Mouse (Mus musculus) gastrocnemius, postnatal 36 days (tissue): ENCODE measurements around the gene Tango2. TPM values are rescaled to one million over a fixed set of nuclear protein-coding genes. Genes with fewer than 3 reads are reported as not detected.
A peak's percentile ranks its signal among the peaks of the same experiment; 100 is the strongest.

Experiments used
- DNase-seq, 2 experiments: peaks; one replicate each; pipeline ENCODE4 v3.0.0; 2022
- intact Hi-C: fragments of 180-260 bp; cut with DNase I; formaldehyde crosslinking; loops from one replicate; pipeline ENCODE4 v1.15.1; 2025
- long read RNA-seq, 2 experiments: library from polyadenylated mRNA; stranded (forward); transcript quantifications; one replicate each; pipeline ENCODE4 v2.0.0; 2021
- total RNA-seq, 2 experiments: library from RNA; stranded (reverse); gene quantifications; 2 replicates each; pipeline ENCODE4 v1.2.3; 2021

Tango2 gene
- 10 to 100 TPM; 40.3 to 51.5 TPM for total RNA-seq
- long read RNA-seq, experiment 1, transcript Tango2-201 (9 exons, 1,622 nt) = major isoform, 23 of 93 reads
- long read RNA-seq, experiment 1, partial matches to known transcripts = 22 of 93 reads
- long read RNA-seq, experiment 1, other reads (novel, unspliced or antisense) = 48 of 93 reads
- long read RNA-seq, experiment 2, transcript Tango2-201 (9 exons, 1,622 nt) = major isoform, 43 of 141 reads
- long read RNA-seq, experiment 2, partial matches to known transcripts = 40 of 141 reads
- long read RNA-seq, experiment 2, other reads (novel, unspliced or antisense) = 58 of 141 reads

DNA sequence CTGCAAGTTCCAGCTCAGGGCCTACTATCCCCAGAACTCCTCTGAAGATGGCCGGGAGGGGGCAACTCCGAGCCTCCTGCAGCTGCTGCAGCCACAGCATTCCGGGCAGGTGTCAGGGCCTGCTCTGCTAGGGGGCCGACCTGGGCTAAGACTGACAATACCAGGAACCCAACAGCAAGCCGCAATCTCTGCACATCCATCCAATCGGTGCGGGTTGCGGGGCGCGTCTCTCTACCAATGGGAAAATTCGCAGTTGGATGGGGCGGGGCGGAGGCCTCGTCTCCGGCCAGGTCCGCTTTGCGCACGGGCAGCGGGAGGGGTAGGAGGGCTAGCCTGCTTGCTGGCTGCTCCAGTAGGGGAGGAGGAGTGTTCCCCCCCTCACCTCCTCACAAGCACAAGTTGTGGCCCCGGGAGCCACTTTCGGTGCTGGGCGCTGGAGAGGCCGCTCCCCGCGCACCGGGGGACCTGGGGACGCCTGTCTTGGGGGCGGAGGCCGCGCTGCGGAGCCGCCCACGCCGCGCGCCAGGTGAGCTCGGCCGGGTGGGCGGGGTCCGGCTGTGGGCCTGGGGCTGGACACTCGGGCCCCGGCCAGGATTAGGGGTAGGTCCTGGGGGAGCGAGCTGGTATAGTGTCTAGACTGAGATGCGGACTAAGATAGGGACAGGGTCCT lies at the start of gene Tango2, which contains the start of gene Arvcf:
Gene Tango2 (minus strand): TSS at position 173 of the 670 bp plus-strand sequence.
Gene Arvcf (plus strand): TSS at position 252 of the 670 bp plus-strand sequence.
- peak; percentile 83 to 86 for DNase-seq
- intact Hi-C loops = loop anchor here (5.0 kb wide), 1 partner anchor 269 kb away; no protein-coding TSS in a partner anchor

DNA sequence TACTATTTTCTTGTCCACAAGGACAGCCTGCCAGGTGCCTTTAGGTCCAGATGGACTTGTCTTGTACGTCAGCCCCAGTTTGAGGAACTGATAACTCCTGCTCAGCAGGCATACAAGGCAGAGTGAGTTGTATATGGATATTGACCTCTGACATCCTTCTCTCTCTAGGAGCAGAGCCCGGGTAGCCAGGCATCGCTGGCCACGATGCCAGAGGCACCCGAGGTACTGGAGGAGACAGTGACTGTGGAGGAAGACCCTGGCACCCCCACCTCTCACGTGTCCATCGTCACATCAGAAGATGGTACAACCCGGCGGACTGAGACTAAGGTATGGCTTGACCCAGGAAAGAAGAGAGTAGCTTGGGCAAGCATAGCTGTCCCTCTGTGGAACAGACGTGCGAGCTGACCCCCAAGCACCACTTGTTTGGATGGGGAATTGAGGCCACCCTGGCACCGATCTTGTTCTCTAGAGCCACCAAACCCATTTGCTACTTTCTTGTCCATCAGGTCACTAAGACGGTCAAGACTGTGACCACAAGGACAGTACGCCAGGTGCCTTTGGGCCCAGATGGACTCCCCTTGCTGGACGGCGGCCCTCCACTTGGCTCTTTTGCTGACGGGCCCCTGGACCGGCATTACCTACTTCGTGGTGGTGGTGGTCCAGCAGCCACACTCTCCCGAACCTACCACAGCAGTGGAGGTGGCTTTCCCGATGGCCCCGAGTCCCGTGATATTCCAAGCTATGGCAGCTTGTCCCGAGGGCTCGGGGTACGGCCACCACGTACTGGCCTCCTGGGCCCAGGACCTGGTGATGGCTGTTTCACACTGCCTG lies 49.1 kb upstream of the Tango2 start:
- no peak for DNase-seq
- intact Hi-C loops = no loop called here

DNA sequence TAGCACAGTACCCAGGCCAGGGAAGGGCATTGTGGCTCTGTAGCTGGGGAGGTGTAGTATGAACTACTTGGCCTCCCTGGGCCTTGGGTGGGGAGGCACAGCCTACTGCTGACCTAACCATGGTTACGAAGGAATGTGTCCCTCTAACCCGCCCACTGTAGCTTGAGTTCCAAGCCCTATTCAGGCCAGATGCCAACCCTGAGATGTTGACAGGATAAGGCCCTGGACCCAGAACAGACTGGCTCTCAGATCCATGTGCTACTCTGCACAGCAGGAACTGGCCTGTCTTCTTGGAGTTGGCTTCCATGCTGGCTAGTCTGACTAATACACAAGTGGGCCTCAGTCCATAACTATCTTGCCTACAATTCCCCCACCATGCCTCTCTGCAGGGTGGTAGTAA lies 48.3 kb upstream of the Tango2 start:
- intact Hi-C loops = no loop called here
- peak; percentile 61 to 70 for DNase-seq

DNA sequence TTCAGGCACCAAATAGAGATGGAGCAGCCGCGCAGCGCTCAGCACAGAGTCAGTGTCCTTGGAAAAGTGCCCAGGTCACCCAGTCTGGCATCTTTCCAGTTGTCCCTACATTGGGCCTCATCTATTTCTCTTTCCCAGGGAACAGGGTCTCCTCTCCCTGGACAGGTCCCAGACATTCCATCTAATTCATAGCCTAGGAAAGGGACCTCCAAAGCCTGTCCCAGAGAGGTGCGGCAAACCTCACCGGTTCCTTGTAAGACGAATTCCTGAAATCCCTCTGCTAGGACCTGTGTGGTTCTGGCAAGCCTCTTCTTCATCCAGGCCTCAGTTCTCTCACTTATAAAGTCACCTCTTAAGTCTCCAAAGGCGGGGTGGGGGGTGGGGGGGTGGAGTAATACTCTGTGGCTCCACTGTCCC lies 47.7 kb upstream of the Tango2 start:
- DNase-seq = no peak
- intact Hi-C loops = no loop called here

DNA sequence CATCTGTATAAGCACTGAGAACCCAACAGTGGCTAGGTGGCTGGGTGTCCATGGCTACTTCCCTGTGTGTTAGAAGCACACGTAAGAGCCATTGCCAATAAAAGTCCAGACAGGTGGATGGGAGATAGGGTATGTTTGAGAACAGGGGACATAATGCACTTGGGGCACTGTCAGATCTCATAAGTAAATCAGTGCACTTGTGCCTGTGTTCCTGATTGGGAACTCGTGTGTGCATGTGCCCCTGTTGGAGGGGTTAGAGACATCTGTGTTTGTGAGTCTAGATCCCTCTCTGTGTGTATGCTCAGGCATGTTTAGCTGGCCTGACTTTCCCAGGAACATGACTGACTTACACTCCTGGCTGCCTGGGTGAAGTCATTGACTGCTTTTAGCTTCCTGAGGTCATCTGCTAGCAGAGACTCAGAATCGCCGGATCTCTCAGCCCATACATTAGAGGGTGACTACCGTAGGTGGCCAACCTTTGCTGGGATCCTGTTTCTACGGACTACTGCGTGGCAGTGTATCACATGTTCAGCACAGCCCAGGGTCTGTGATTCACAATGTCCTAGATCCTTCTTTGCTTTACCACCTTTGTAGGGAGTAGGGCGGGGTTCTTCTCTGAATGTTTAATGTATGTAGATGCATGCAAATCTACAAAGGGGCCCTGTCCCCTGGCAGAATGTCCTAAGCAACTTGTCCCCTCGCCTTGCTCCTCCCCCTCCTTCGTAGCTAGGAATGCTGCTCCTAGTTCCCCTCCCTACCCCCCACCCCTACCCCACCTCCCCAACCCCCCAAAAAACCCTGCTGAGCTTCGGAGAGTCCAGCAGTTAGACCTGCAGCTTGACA lies 47.1 kb upstream of the Tango2 start:
- intact Hi-C loops = no loop called here
- no peak for DNase-seq

DNA sequence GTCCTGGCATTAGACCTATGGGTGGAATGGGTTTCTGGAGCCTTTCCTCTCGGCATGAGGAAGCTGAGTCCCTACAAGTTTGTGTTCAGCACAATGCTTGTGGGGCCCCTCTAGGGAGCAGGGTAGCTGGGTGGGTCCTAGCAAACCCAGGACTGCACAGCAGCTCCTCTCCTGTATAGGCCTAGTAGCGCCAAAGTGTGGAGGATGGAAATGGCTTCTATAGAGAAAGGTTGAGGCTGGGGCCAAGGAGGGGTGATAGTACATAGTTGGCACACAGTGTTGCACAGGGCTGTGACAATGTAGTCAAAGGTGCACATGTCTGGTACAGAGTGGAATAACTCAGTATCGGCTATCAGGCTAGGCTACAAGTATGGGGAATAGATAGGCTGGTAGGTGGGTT lies 46.2 kb upstream of the Tango2 start:
- DNase-seq = no peak
- intact Hi-C loops = no loop called here

DNA sequence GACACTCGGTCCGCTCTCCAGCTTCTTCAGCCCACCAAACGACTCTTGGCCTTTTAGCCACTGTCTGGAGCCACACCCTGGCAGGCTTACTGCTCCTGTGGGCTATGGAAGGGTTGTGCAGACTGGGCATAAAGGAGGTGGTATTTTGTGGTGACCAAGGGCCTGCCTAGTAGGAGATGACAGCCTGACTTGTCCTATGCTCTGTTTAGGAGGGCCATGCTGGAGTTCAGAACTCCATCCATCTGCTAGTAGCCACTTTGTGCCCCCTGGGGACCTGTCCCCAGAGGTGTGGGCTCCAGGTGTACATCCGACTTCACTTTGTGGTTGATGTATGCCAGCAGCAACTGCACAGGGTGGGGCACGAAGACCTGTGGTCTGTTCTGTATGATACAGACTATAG lies 45.7 kb upstream of the Tango2 start:
- no peak for DNase-seq
- intact Hi-C loops = no loop called here

DNA sequence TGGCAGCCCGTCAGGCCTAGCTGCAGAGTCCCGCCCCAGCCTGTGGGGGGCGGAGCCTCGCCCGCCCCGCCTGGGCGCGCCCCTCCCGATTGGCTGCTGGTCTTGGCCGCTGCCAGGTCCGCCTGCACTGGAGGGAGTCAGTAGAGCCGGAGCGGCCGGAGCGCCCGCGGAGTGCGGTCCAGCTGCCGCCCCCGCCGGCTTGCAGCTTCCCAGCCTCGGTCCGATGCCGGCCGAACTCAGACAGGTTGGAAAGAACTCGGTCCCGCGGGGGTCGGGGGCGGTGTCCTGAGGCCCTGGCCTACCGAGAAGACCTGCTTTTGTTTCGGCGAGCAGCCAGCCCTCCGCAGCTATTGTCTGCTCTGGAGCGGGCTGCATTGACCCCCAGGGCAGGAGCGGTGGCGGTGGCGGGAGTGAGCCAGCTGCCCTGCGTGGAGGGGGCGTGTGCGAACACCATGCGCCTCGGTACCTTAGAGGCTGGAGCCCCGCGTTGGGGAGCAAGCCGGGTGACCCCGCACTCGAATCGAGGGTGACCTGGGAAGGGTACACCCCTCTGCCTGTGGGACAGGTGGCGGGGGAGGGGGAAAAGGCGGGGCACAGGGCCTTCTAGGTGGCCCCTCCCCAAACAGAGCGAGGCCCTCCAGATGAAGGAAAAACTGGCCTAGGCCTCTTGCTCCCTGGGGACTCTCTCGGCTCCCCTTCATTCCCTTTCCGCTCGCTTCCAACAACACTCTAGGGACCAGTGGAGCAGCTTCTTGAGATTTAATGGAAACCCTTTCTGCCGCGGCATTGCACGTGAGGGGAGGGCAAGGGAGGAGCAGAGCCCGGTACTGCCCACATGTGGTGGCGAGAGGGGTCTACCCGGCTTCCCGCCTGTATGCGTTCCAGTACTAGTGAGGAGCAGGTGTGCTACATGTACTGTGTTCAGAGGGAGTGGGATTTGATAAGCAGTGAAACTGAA lies 44.8 kb upstream of the Tango2 start:
- intact Hi-C loops = no loop called here
- peak; percentile 82 to 85 for DNase-seq

DNA sequence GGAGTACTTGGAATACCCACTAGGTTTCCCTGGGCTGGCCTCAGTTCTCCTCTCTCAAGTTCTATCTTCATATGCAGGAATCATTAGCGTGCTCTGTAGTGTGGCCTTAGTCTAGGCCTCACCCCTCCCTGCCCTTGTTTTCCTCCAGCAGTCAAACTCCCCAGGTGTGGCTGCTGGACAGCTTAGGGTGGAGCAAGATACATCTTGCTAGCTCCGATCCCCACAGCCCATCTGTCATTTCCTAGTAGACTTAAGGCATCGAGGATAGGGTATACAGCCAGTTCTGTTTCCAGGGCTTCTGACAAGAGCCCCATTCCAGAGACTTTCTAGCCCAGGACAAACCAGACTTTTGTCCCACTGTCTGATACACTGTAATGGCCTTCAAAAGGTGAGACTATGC lies 43.8 kb upstream of the Tango2 start:
- intact Hi-C loops = no loop called here
- no peak for DNase-seq

DNA sequence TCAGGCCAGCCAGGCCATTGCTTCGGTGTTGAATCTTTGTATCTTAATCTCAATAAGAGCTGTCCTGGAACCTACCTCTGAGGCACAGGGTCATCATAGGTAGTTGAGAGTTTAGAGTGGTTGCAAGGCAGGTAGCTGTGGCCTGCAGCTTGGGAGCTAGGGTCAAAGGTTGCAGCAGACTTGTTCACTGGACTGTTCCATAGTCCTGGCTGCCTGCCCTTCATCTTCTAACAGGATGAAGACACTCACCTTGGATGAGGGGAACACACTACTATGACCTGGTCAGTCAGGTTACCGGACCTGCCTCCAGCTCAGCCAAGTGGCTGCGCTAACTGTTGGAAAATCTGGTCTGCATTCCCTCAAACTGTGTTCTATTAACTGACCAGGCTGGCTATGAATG lies 43.2 kb upstream of the Tango2 start:
- DNase-seq = peak in 1 of 2 experiments; percentile 9
- intact Hi-C loops = no loop called here

DNA sequence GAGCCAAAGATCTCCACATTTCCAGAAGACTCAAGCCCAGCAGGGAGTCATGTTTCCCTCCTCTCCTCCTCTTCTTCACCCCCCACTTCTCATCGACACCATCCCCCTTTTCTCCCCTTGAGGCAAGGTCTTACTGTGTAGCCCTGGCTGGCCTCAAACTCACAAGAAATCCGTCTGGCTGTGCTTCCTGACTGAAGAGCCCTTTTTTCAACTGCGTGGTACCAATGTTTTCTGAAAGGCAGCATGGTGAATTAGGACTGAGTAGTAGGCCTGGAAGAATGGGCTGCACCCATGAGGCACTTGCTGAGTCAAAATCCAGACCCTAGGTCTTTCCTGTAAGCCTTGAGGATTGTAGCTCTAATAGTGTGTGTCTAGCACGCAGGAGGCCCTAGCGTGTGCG lies 42.5 kb upstream of the Tango2 start:
- intact Hi-C loops = no loop called here

DNA sequence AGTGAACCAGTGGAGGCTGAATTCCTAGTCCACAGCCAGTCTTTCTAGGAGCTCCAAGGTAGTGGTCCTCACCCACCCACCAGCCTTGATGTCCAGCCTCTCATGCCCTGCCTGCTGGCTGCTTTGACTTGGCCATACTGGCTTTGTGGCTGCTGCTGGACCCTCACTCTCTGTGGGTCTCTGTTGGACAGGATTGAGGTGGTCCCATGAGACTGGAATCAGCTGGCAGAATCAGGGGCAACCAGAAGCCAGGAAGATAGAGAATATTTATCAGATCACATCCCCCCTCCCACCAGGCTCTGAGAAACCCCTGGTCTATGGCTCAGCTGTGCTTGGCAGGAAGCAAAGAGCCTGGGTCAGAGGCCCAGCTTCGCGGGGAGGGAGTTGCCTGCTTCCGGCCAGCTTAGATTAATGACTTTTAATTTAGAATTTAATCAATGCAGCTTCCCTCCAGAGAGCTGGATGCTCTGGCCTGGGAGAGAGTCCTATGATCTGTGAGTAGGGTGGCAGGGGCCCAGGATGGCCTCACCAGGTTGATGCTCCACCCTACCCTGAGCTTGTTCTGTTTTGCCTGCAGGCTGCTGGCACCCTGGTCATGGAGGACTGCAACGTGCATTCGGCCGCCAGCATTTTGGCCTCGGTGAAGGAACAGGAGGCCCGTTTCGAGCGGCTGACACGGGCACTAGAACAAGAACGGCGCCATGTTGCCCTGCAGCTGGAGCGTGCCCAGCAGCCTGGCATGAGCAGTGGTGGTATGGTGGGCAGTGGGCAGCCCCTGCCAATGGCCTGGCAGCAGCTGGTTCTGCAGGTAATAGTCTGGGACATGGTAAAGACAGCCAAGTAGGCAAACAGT lies 40.9 kb upstream of the Tango2 start:
- intact Hi-C loops = loop anchor here (2.0 kb wide), 1 partner anchor 38 kb away; no protein-coding TSS in a partner anchor
- peak in 1 of 2 experiments; percentile 14 for DNase-seq

More for the DNA sequence above, 42.5 kb upstream of the Tango2 start:
- DNase-seq = no peak

DNA sequence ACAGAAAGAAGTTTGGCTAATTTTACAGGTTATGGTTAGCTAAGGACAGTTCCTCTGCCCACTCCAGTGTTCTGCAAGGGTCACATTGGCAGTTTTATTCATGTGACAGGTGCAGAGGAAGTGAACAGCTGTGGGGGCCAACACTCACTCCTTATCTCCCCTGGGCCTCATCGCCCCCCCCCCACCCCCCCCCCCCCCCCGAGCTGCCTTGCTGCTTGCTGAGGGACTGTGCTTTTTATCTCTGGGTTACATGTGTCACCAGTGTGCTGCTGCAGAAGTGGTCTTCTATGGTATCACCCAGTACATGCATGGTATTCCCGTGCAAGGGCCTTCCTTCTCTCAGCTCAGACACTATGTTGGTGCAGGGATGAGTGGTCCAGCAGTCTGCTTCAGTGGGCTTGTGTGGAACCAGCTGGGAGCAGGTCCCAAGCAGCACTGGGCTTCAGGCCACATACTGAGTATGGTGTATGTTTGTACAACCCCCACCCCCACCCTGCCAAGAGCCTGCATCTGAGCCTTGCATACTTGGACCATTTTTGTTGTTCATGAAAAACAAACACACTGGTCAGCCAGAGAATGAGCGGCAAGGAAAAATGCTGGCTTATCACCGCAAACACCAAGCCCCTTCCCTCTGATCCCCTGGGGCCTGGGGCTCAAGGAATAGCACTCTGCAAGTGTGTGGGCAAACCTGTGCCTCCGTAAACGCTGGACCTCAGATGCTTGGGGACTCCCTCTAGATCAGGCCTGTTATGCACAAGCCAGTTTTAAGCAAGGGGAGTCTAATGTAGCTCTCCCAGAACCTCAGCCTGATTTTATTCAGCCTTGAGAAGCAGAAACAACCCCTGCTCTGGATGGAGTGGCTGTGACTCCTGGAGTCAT lies 40.0 kb upstream of the Tango2 start:
- intact Hi-C loops = loop anchor here (2.0 kb wide), 1 partner anchor 37 kb away; no protein-coding TSS in a partner anchor
- peak in 1 of 2 experiments; percentile 11 for DNase-seq

DNA sequence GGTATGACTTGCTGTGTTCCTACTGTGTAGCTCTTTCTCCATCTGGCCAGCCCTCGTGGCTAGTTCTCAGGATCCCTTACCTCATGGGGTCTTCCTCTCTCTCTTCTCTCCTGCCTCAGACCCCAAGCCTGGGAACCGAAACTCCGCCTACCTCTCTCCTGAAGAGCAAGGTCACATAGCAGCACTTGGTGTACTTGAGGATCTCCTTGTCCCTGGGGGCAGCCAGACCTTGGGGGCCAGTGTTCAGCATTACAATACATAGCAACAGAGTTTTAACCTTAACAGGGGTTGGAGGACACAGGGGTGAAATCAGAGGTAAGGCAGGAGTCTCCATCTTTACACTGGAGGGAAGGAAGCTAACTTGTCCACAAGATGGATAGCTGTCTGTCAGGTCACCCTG lies 39.1 kb upstream of the Tango2 start:
- DNase-seq = no peak
- intact Hi-C loops = no loop called here

DNA sequence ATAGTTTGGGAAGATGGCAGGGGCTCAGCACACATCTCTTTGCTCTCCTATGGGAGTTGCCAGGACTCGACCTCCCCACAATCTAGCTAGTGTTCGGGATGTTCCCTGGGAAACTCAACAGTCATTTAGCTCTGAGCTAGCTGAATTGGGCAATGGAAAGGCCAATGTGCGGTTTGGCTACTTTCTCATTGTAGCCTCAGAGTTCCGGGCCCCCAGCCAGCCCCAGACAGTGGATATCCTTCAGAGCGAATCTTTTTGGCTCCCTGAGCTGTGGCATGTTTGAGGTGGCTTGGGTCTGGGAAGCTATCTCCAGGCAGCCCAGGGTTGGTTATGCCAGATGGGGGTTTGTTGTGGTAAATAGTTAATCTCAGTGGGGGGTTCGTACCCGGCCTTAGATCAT lies 38.5 kb upstream of the Tango2 start:
- intact Hi-C loops = no loop called here
- DNase-seq = peak in 1 of 2 experiments; percentile 42

DNA sequence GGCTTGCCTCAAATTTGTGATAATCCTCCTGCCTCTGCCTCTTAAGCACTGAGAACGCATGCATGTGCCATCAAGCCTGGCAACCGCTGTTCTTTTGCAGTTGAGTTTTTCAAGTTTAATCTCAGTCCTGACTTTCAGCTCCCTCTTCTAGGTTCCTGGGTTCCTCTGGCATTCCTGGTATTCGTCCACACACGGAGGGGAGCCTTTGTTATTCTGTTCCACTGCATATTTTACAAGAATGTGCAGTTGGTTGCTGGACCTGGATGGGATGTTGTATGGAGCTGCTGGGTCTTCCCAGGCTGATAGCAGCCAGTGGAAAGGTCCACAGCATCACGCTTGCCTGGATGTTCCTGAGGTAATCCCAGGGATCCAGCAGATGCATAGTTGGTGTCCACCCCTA lies 37.5 kb upstream of the Tango2 start:
- intact Hi-C loops = no loop called here
- no peak for DNase-seq

DNA sequence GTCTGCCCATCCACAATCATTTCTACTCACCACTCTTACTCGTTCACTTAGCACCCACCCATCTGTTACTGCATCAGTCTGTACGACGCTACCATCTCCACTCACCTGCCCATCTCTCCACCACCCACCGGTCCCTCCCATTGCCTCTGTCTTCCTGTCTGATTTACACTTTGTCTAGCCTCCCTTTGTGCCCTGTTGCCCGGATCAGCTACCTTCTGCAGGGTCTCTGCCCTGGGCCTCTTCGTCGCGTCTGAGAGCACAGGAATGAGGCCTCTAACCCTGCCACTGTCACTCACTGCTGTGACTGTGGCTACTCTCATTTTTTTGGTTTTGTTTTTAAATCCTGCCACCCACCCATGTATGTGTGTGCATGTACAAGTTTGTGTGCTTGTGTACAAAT lies 36.8 kb upstream of the Tango2 start:
- intact Hi-C loops = no loop called here
- no peak for DNase-seq
